Mouse (Mus musculus): ENCODE results near the gene Nfib.

The Nfib gene

DNA sequence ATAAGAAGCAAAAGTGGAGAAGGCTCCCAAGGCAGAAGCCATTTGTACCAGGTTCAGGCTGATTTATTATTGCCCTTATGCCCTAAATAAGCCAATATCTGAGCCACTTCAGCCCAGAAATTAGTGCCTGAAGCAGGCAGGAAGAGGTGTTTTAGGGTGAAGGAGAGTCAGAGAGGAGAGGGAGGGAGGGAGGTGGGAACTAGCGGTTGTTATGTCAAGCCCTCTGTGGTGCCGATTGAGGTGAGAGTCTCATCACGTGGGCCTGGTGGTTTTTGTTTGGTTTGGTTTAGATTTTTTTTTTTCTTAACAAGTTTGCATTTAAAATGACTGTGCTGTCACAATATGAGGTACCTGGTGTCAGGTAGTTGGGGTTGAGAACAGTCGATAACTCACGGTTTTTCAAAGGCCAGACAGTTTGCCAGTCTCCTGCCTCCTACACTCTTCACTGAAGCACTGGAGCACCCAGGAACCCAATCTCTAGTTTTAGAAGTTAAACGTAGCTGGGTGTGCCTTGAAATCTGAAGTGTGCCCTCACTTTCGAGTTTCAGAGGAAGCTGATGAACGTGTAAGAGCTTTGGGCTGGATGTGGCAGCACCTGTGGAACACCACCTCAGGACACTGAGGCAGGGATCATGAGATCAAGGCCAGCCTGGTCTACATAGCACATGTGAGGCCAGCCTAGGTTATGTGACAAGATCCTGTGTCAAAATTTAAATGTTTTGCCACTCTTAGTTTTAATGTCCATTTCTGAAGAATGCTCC lies 81.1 kb downstream of the Nfib start:
- no peak for ATAC-seq (ENCODE audit: low TSS enrichment)

DNA sequence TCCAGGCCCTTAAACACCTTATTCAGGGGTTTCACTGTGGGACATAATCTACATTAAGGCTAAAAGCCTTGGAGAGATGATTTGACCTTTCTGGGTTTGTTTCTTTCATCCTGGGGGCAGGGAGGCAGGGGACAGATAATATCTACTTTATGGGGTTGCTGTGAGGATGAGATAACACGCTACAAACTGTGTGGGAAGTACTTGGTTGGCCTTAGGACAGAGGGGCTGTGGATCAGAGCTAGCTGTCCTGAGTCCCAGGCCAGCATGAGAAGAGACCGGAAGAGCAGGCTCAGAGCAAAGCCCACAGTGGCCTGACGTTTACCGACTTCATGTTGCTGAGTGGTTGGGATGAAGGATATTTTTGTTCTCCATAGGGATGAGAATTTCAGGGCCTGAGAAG lies 81.7 kb downstream of the Nfib start:
- ATAC-seq (ENCODE audit: low TSS enrichment) = no peak

DNA sequence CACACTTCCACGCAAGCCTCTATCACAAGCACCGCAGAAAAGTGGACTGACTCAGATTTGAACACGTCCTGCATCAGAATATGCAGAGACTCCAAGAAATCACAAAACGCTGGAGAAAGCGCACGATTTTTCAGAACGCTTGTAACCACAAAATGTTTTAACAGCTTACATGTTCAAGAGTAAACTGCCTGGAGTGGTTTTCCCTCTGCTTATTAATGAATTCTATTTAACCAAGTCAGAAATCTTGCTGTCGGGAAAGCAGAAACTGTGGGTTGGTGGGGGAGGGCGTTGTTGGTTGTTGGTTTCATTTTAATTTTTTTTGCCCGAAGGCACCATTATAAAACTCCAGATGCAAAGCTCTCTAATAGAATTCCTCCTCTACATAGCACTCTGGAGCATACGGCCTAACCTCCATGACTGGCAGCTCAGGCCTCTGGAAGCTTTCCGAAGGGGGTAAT lies 82.4 kb downstream of the Nfib start:
- ATAC-seq (ENCODE audit: low TSS enrichment) = no peak

DNA sequence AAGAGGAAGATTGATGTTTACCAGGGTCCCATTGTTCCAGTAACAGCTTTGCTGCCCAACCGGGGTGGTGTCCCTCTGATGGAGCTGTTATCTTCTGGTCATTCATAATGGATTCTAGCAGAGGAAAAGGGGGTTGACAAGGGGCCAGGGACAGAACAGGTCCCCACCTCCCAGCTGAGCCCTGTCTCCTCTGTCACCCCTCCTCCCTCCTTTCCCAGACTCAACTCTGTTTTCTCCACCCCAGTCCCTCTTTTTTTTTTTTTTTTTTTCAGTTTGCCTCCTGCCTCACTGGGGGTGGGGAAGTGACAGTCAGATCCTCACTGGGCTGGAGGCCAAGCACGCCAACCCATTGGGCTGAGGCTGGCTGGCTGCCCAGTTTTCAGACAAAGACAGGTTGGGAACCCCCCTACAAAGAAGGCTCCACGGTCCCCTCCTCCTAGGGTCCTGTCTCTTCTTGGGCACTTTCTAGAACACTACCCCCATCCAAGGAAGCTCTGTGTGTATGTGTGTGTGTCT lies 83.2 kb downstream of the Nfib start:
- ATAC-seq (ENCODE audit: low TSS enrichment) = no peak

DNA sequence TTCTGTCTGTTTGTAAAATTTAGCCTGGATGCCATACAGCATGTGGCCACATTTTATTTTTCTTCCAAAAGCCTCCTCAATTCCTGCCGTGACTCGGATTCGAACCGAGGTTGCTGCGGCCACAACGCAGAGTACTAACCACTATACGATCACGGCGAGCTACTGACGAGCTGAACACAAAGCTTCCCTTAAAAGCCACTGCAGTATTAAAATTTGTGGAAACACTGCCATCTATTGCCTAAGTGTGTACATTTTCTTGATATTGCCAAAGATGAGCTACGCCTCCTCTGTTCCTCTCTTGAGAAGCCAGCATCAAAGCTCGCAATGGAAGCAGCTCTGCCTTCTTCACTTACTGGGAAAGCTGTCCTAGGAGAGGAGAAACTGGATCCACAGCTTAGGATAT lies 86.0 kb downstream of the Nfib start:
- peak; percentile 95 for ATAC-seq (ENCODE audit: low TSS enrichment)

DNA sequence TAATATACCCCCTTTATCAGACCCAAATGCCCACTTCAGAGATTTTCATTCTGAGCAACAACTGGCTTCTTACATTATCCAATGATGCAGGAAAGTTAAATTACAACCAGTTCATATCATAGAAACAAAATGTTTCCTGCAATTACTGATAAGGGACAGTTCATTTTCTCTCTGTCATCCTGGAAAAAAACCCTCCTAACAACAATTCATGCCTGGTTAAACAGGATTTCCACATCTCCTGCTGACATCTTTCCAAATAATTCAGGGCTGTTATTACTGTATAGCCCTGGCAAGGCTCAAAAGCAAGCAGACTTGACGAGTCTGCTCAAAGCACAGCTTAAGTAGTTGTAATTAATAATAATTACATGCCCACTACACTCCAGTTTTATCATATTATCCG lies 86.5 kb downstream of the Nfib start:
- no peak for ATAC-seq (ENCODE audit: low TSS enrichment)

DNA sequence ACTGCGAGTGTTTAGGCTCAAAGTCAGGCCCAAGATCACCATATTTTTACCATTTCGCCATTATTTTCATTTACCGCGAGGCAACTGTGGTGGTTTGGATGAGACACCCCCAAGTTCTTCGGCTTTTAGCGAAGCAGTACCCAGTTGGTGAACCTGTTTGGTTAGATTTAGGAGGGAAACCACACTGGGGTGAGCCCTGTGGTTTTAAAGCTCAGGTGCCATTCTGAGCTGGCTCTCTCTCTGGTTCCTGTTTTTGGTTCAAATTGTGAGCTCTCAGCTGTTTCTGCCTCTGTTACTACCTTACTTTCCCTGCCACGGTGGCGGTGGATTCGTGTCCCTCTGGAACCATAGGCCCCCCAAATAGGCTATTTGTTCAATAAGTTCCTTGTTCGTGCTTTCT lies 88.3 kb downstream of the Nfib start:
- ATAC-seq (ENCODE audit: low TSS enrichment) = no peak

DNA sequence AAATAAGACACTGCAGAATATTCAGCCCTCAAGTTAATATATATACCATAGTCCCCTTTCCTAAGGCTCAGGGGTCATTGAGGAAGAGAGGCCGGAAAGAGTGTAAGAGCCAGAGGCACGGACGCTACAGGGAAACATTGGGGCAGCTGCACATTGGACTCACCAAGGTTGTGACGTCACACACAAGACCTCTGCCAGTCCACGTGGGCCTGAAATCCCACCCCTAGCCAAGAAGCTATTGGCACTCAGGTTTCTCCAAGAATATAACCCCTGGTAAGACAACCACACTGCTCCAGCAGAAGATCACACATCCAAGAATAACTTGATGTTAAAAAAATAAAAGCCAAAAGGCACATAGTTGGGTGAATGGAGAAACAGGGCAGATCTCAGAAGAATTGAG lies 89.8 kb downstream of the Nfib start:
- no peak for ATAC-seq (ENCODE audit: low TSS enrichment)

DNA sequence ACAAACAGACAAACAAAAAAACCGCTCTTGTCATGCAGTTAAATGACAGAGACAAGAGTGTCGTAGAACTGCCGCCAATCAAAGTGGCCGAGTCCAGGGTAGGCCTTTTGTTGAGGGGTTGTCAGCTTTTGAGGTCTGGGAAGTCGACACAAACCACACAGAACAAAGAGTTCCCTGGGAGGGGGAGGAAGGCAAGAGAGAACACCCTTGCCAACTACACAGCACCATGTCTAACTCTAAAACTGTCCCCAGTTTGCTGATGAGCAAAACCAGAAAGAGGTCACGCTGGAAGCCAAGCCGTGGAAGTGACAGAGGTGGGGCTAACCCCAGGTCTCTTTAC lies 91.1 kb downstream of the Nfib start:
- peak; percentile 35; the same call in 1 of the 2 replicates for ATAC-seq (ENCODE audit: low TSS enrichment)

DNA sequence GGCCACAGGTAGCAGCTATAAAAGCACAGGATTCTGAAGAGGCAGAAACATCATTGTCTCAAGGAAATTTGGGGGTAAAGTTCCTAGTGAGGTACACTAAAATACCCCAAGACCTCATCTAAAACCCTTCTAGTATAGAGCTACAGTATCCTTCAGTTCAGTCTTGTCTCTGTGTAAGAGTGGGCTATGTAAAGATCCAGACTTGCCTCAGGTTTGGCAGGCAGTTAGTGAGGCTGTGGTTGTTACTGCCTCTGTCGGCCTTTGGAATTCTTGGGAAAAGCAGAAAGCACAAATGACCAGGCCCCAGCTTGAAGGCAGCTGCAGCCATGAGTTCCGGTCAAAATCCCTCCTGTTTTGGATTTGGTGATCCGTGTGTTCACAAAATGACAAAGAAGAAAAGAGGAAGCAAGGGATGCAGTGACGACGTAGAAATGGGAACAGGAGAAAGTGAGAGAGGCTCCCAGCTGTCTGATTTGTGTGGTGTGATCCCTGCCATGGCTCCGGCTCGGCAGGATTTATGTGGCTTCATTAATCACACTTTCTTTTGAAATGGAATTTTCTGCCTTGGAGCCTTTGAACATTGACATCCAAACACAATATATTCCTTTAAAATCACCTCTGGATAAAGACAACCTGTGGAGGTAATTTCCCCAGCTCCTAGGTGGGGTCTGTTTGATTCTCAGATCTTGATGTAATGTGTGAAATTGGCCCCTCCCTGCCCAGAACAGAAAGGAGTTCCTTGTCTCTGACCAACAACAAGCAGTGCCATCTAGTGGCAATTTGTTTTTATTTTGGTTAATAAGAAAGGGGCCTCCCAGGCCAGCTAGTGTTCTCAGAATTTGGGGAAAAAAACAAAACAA lies 91.7 kb downstream of the Nfib start:
- peak; percentile 95 for ATAC-seq (ENCODE audit: low TSS enrichment)

DNA sequence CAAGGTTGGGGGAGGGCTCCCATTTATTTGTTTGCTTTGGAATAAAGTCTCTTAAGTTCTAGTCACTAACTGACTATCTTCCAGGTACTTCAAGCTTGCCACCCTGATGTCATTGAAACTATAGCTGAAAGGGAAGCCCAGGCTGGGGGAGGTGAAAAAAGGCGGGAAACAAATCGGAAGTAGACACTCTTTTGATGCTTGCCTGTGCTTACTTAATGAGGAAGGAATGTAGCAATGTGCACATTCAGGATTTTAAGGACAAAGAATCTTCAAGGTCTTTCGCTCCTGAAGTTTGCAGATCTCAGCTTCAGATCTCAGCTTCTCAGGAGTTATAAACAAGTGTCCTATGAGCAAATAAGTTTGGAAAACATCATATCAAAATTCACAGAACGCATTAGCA lies 95.9 kb downstream of the Nfib start:
- ATAC-seq (ENCODE audit: low TSS enrichment) = no peak

DNA sequence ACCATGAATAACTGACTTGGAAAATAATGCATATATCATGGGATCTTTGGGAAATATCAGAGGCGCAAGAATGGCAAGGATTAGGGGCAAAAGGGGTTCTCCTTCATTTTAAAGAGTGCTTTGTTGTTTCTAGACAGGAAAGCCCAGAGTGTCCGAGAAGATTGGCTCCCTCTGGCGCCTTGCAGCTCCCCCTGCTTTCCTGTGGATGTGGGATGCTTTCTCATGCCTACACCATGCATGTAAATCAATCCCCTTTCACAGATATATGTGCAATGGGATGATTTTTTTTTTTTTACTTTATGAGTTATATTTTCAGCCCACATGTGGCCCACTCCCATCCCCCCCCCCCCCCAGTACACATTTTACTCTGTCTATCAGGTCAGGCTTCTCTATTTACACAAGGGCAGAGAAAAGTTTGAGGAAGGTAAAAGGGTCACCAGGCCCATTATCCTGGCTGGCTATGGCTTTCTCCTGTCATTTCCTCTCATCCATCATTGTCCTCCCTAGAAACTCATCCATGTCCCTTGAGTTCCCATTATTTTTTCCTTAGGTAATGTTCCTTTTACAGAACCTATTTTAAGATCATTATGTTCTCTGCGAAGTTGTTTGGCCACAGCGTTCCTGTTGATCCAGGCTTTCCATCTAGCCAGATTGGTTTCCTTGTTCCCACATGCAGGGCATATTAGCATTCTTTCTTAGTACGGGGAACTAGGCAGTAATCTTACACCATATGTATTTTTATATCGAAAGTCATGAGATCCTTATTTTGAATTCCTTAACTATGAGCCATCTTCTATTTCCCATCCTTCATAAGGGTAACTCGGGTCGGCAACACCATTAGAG lies 96.6 kb downstream of the Nfib start:
- ATAC-seq (ENCODE audit: low TSS enrichment) = no peak

DNA sequence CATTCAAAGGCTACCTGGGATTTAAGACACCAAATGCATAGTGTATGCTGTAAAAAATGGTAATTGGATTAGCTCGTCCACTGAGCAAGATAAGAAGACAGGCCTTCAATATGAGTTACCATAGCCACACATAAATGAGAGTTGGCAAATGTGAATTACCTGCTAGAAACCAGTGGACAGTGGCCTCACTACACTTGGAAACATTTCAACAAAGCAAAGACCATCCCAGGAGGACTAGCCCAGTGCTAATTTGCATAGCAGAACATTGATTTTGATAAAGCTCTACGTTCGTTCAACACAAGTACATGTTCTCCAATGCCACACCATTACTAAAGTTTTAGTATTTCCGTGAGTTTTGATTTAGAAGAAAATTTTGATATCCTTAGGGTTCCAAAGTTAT lies 98.3 kb downstream of the Nfib start:
- ATAC-seq (ENCODE audit: low TSS enrichment) = no peak

DNA sequence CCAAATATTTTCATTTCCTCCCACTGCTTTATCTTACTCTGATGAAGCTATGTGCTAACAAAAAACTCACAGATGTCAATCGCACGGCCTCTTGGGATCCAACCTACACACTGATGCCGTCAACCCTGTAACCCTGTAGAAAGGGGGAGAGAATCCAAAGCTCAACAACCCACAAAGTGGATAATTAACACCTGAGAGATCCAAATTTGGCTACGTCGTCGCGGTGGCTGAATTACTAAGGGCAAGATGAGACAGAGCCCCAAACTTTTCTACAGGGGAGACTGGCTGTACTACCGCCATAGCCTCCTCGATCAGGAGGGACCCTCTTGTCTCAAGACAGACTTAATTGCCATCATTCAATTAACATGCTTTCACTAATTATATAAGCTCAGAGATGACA lies 99.2 kb downstream of the Nfib start:
- ATAC-seq (ENCODE audit: low TSS enrichment) = no peak

DNA sequence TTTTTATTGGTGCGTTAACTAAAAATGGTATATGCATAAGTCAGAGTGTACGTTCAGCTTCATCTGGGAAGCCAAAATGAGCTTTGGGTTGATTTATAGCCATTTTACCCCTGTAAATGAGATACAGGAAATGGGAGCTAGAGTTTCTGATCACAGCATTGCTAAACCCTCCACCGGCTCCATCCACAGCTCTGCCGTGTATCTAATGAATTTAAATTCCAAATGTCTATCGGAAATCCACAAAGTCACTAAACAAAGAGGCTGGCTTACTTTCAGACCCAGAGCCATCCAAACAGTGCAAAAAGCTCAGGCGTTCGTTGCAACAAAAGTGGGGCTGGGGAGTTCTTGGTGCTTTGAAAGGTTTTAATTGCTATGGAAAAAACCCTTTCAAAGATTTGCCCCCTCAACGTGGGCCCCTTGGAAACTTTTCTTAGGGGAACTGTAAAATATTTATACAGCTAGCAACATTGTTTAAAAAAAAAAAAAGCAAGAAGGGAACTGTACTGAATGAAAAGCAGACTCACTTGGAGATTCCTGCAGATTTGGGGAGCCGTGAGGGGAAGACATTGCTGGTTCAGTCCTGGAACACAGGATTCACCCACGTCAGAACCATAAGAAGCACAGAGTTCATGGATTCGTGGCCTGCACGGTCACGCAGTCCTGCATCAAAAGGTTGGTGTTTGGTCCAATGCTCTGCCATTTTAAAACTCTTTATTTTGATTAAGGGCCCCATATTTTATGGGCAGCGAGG lies 100.3 kb downstream of the Nfib start:
- no peak for ATAC-seq (ENCODE audit: low TSS enrichment)

DNA sequence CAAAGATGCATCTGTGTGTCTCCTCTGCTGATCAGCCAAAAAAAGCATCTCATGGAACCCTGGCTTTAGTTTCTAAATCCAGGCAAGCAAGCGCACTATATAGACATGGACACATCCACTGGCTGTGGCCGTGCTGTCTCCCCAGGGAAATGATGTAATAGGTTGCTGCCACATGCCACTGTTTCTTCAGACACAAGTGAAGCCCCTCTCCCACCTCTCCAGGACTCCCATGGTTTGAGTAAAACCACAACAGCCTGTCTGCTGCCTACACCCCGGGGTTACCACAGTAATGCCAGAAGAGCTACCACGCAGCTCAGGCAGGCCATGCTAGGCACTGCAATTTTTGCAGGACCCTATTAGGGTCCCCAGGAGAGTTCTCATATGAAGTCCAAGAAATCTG lies 101.0 kb downstream of the Nfib start:
- peak; percentile 62; the same call in 1 of the 2 replicates for ATAC-seq (ENCODE audit: low TSS enrichment)

DNA sequence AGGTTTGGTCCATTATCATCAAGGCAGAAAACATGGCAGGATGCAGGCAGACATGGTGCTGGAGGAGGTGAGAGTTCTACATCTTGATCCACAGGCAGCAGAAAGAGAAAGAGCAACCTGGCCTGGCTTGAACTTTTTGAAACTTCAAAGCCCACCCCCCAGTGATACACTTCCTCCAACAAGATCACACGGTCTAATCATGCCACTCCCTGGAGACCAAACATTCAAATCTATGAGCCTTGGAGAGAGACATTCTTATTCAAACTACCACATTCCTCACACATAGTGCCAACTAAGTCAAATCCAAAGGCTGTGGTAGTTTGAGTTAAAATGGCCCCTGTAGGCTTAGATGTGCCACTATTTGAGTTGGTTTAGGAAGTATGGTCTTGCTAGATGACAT lies 104.9 kb downstream of the Nfib start:
- no peak for ATAC-seq (ENCODE audit: low TSS enrichment)

DNA sequence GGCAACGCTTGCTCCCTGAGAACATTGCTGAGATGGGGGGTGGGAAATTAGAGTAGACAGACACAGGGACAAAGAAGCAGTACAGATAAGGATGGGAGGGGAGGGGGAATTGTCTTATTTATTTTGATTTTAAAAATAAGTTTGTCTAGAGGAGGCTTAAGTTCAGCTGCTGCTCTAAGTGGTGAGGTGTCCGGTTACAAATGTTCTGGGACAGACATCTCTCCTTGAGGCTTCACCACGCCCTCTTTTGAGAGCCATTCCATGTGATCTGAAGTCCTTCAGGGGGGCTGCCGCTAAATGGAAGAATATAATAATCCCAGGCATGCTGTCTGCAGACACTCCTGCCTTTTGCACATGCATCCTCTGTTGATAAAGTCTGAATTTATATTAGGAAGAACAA lies 107.1 kb downstream of the Nfib start:
- no peak for ATAC-seq (ENCODE audit: low TSS enrichment)

DNA sequence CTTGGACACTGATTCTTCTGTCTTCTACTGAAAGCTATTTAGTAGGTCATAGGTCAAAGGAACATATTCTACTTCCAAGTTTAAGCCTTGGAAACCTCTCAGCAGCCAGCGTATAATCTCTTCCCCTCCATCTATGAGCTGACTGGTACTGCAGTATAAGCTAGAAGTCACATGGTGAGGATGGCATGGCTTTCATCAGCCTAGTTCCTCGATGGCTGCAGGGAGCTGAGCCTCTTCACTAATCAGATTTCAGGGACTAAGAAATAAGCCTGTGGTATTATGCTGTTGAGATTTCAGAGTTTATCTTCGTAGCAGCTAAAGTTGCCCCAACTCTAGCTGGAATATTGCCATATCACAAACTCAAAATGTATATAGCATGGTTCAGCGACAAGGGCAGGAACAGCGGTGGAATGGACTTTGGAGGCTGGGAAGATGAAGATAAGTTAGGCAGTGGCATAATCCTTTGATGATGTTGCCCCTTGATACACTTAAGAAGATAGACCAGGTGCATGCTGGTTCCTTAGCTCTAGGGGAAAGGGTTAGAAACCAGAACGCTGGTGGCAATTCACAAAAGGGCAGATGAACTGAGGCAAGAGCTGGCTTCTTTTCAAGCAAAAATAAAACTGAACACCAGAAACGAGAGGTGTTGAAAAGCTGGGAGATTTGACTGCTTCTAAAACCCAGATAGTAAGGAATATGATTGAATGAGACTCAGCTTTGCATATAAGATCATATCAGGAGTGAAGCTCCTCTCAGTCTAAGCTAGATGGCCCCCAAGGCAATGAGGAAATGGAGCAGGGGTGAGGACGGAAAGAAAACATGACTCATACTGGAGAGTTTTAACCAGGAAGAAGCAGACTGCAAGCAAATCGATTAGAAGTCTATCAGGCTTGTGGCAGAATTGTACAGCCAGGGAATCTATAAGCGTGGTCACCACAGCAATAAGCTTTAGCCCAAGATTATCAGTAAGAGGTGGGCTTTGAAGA lies 111.6 kb downstream of the Nfib start:
- no peak for ATAC-seq (ENCODE audit: low TSS enrichment)

All from frontal cortex, adult (tissue).